Mouse (Mus musculus) hindbrain, embryonic 11.5 days (tissue): ENCODE measurements around the gene Pigl. TPM values are rescaled to one million over a fixed set of nuclear protein-coding genes. Genes with fewer than 3 reads are reported as not detected.
A peak's percentile ranks its signal among the peaks of the same experiment; 100 is the strongest.

ENCODE experiments used
- ATAC-seq: fragments of 200-750 bp; cut with Nextera tagmentation; 2 replicates; pipeline ENCODE4 v1.8.0; 2017; ENCODE audit warnings: mild to moderate bottlenecking, moderate TSS enrichment, moderate library complexity; ENCODE audit not compliant: low FRiP score
- DNase-seq: peaks from one replicate; pipeline ENCODE4 v3.0.0-alpha.2; 2015; ENCODE audit warnings: low spot score
- H3K27ac ChIP-seq: fragments of 300-500 bp; sonication (generic); 2 replicates; pipeline ENCODE4 v1.5.1; 2014; ENCODE audit warnings: mild to moderate bottlenecking, low read depth, low read length
- H3K27me3 ChIP-seq: fragments of 300-500 bp; sonication (generic); 2 replicates; pipeline ENCODE4 v1.6.1; 2014; ENCODE audit warnings: mild to moderate bottlenecking, low read length, moderate library complexity, mixed read lengths; ENCODE audit not compliant: control insufficient read depth, insufficient read depth
- H3K36me3 ChIP-seq: fragments of 300-500 bp; sonication (generic); 2 replicates; pipeline ENCODE4 v1.6.1; 2014; ENCODE audit warnings: mild to moderate bottlenecking, low read length, moderate library complexity, mixed read lengths; ENCODE audit not compliant: control insufficient read depth, insufficient read depth
- H3K4me1 ChIP-seq: fragments of 300-500 bp; sonication (generic); replicated peaks from 2 replicates; pipeline ENCODE4 v1.6.1; 2014; ENCODE audit warnings: low read length, mixed read lengths; ENCODE audit not compliant: control insufficient read depth, insufficient read depth
- H3K4me2 ChIP-seq: fragments of 300-500 bp; sonication (generic); replicated peaks from 2 replicates; pipeline ENCODE4 v1.6.1; 2014; ENCODE audit warnings: mild to moderate bottlenecking, low read depth, low read length
- H3K4me3 ChIP-seq: fragments of 300-500 bp; sonication (generic); 2 replicates; pipeline ENCODE4 v1.5.1; 2014; ENCODE audit warnings: low read depth, low read length
- H3K9ac ChIP-seq: fragments of 300-500 bp; sonication (generic); 2 replicates; pipeline ENCODE4 v1.6.1; 2014; ENCODE audit warnings: low read depth, low read length
- H3K9me3 ChIP-seq: fragments of 300-500 bp; sonication (generic); 2 replicates; pipeline ENCODE4 v1.6.1; 2016; ENCODE audit warnings: low read length; ENCODE audit not compliant: control insufficient read depth
- WGBS: fragments of 180-500 bp; shearing (Covaris S2); extraction: QIAGEN DNeasy Blood & Tissue Kit; methylation state at CpG from one replicate; pipeline ENCODE4 v1.1.7; 2014; 5-methylcytosine and 5-hydroxymethylcytosine counted together
- polyA plus RNA-seq: library from polyadenylated mRNA; unstranded; fragments of >200 nt; fragmentation: Nextera tagmentation; extraction: Ambion mirVana; gene quantifications from 2 replicates; pipeline ENCODE4 v1.2.1, GENCODE M21; 2014

Gene Pigl
- polyA plus RNA-seq, result 13.6 and 13.7 TPM in 2 replicates

DNA sequence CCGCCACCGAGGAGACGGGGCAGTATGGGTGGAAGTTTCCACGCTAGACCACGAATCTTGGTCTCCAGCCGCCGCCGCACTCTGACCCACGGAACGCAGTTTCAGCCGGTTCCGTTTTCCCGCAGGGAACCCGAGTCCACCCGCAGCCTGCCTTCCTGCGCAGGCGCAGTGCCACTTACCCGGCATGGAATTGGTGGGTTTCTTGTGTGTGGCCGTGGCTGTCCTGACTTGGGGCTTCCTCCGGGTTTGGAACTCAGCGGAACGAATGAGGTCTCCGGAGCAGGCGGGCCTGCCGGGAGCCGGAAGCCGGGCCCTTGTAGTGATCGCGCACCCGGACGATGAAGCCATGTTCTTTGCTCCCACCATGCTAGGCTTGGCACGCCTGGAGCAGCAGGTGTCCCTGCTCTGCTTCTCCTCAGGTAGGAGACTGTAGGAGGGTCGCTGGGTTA is at the start of gene Pigl, which contains the start of gene Ncor1:
TSS of gene Pigl (plus strand) at position 185 of the 449 bp plus-strand sequence.
TSS of gene Ncor1 (minus strand) at position 266 of the 449 bp plus-strand sequence.
- WGBS, result 0% methylated on average over 33 of the region's 33 CpGs
- DNase-seq (peak; percentile 86), ATAC-seq (peak; percentile 73)
- Histone ChIP-seq H3K9ac (peak within 1 kb of the TSS; percentile 99), H3K27ac (peak within 1 kb of the TSS; percentile 99), H3K4me2 (peak within 1 kb of the TSS; percentile 80), H3K4me3 (peak within 1 kb of the TSS; percentile 78), H3K4me1 (no peaks in the 10 kb centered on the region), H3K36me3 (no peaks in the 10 kb centered on the region), H3K27me3 (no peaks in the 10 kb centered on the region), H3K9me3 (no peaks in the 10 kb centered on the region)

DNA sequence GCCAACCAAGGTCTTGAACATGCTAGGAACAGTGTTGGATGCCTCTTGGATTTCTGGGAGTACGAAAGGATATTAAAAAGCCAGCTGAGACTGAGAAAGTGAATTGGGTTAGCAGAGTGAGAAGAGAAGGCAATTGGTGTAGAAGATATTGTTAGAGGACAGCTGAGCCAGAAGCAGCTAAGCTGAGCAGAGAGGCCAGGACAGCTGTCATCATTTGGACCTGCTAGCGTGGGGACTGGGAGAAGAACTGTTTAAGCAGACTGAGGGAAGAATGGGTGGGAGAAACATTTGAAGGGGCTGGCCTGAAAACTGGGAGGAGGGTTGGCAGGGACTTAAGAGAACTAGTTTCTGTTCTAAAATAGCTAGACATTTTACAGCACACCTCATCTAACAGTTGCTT is 49.4 kb upstream of the Pigl start:
- ATAC-seq, result no peak
- 92% methylated on average over 2 of the region's 2 CpGs for WGBS
- H3K9me3 ChIP-seq, result no peaks in the 10 kb centered on the region
- no peaks in the 10 kb centered on the region for H3K4me1 ChIP-seq
- no peak overlapping the region for H3K9ac ChIP-seq
- no peak overlapping the region for H3K27ac ChIP-seq
- H3K4me2 ChIP-seq, result no peak overlapping the region
- H3K36me3 ChIP-seq, result no peaks in the 10 kb centered on the region
- no peak for DNase-seq
- H3K27me3 ChIP-seq, result no peaks in the 10 kb centered on the region
- H3K4me3 ChIP-seq, result no peak overlapping the region

DNA sequence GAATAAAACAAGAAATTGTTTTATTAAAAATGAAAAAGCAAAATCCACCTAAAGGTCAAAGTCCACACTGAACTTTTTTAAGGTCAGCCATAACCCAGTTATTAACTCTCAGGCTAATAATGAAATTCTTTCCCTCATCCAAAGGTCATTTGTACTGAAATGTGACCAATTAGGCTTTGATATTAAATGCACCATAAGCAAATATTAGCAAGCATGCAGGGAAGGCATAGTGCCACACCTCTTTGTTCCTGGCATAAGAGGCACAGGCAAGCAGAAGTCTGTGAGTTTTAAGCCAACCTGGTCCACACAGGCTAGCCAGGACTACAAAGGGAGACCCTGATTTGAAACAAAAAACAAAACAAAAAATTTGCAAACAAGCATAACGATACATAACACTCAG is 48.6 kb upstream of the Pigl start:
- 100% methylated on average over 1 of the region's 1 CpGs for whole genome bisulfite sequencing
- no peak overlapping the region for H3K27ac ChIP-seq
- H3K36me3 ChIP-seq, result 0 out of 2 replicates have a peak, but pooled peaks cover under 1% of the 10 kb centered on the region
- H3K27me3 ChIP-seq, result no peaks in the 10 kb centered on the region
- H3K9ac ChIP-seq, result no peak overlapping the region
- no peak overlapping the region for H3K4me3 ChIP-seq
- DNase-seq (no peak), ATAC-seq (no peak)
- H3K4me1 ChIP-seq, result no peaks in the 10 kb centered on the region
- H3K9me3 ChIP-seq, result no peaks in the 10 kb centered on the region
- no peak overlapping the region for H3K4me2 ChIP-seq

DNA sequence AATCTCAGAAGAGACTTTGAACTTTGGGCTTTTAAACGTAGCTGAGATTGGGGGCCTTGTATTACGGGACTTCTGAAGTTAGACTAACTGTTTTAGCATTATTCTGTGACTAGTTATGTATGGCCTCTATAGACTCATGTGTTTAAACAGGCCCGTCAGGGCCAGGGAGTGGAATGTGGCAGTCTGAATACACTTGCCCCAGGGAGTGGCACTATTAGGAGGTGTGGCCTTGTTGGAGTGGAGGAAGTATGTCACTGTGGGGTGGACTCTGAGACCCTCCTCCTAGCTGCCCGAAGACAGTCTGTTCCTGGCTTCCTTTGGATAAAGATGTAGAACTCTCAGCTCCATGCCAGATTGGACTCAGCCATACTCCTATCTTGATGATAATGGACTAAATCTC is 43.2 kb upstream of the Pigl start:
- Histone ChIP-seq H3K27ac (no peak overlapping the region), H3K9ac (no peak overlapping the region), H3K27me3 (no peaks in the 10 kb centered on the region), H3K4me3 (no peak overlapping the region), H3K4me1 (no peaks in the 10 kb centered on the region), H3K36me3 (0 out of 2 replicates have a peak, but pooled peaks cover 2% of the 10 kb centered on the region), H3K9me3 (no peaks in the 10 kb centered on the region), H3K4me2 (no peak overlapping the region)
- WGBS, result 96% methylated on average over 4 of the region's 4 CpGs
- DNase-seq (no peak), ATAC-seq (no peak)

DNA sequence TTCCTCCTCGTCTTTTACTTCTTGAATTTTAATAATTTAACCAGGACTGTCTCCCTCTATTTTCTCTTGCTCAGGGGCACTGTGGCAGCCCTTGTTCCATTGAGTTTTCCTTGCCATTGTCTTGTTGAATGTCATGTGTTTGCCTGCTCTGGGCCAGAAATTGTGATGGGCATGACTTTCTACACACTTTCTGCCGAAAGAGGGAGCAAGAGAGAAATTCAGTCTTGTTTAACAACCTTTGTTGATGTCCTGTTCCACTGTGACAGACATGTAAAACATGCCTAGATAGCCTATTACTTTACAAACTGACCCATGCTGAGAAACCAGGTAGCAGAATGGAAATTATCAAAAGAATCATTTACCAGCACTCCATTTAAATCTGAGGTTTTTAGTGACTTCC is 33.7 kb upstream of the Pigl start:
- DNase-seq, result no peak
- Histone ChIP-seq H3K4me1 (no peaks in the 10 kb centered on the region), H3K27me3 (no peaks in the 10 kb centered on the region), H3K9ac (no peak overlapping the region), H3K9me3 (no peaks in the 10 kb centered on the region), H3K36me3 (0 out of 2 replicates have a peak, but pooled peaks cover 6% of the 10 kb centered on the region), H3K27ac (no peak overlapping the region), H3K4me2 (no peak overlapping the region), H3K4me3 (no peak overlapping the region)
- 79% methylated on average over 2 of the region's 2 CpGs for WGBS
- ATAC-seq, result no peak

DNA sequence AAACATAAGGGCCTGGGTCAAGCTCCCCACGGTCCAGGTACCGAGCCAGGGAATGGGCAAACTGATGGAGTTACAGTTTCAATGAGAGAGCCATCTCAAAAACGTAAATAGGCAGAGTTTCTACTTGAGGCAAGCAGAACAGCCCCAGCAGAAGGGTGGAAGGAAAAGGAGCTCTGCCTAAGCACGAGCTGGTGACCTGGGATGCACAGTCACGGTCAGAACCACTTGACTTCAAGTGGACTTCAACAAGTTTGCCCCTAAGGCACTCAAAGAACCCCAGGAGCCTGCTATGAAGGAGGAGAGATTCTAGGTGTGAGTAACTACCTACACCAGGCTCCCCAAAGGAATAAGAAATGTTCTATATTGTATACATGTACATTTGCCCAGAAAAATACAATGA is 32.0 kb upstream of the Pigl start:
- no peaks in the 10 kb centered on the region for H3K9me3 ChIP-seq
- no peak for DNase-seq
- no peak overlapping the region for H3K27ac ChIP-seq
- 95% methylated on average over 5 of the region's 5 CpGs for WGBS
- H3K4me1 ChIP-seq, result no peaks in the 10 kb centered on the region
- no peak overlapping the region for H3K4me2 ChIP-seq
- no peak for ATAC-seq
- H3K36me3 ChIP-seq, result 0 out of 2 replicates have a peak, but pooled peaks cover 6% of the 10 kb centered on the region
- no peak overlapping the region for H3K9ac ChIP-seq
- no peak overlapping the region for H3K4me3 ChIP-seq
- H3K27me3 ChIP-seq, result no peaks in the 10 kb centered on the region

DNA sequence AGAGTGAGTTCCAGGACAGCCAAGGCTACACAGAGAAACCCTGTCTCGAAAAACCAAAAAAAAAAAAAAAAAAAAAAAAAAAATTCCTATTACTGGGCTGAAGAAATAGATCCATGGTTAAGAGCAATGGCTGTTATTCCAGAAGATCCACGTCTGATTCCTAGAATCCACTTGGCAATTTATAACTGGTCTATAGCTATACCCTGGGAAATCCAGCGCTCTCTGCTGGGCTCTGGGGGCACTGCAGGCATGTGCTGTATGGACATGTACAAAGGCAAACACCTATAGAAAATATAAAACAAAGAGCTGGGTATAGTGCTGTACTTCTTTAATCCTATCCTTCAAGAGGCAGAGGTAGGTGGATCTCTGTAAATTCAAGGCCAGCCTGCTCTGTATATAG is 31.2 kb upstream of the Pigl start:
- H3K4me2 ChIP-seq, result no peak overlapping the region
- no peaks in the 10 kb centered on the region for H3K27me3 ChIP-seq
- ATAC-seq, result no peak
- WGBS, result 93% methylated on average over 2 of the region's 3 CpGs
- H3K4me1 ChIP-seq, result no peaks in the 10 kb centered on the region
- no peak overlapping the region for H3K27ac ChIP-seq
- peak; percentile 30 for DNase-seq
- no peaks in the 10 kb centered on the region for H3K9me3 ChIP-seq
- H3K4me3 ChIP-seq, result no peak overlapping the region
- H3K36me3 ChIP-seq, result 0 out of 2 replicates have a peak, but pooled peaks cover 6% of the 10 kb centered on the region
- no peak overlapping the region for H3K9ac ChIP-seq

DNA sequence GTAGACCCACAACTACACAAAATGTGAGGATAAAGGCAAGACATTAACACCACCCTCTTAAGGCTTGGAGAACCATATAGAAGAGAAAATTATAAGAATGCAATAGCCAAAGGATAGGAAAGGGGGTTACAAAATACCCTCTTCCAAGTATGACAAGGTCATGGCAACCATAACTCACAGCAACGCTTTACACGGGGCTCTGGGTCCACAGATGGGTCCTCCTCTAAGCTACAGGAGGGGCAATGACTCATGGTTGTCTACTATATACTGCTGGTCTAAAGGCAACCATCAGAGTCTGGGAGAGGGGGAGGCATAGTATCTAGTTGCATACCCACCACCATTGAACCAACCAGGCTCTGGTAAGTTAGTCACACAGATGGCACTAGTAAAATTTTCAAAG is 26.0 kb upstream of the Pigl start:
- WGBS, result 98% methylated on average over 2 of the region's 2 CpGs
- H3K36me3 ChIP-seq, result 0 out of 2 replicates have a peak, but pooled peaks cover 7% of the 10 kb centered on the region

DNA sequence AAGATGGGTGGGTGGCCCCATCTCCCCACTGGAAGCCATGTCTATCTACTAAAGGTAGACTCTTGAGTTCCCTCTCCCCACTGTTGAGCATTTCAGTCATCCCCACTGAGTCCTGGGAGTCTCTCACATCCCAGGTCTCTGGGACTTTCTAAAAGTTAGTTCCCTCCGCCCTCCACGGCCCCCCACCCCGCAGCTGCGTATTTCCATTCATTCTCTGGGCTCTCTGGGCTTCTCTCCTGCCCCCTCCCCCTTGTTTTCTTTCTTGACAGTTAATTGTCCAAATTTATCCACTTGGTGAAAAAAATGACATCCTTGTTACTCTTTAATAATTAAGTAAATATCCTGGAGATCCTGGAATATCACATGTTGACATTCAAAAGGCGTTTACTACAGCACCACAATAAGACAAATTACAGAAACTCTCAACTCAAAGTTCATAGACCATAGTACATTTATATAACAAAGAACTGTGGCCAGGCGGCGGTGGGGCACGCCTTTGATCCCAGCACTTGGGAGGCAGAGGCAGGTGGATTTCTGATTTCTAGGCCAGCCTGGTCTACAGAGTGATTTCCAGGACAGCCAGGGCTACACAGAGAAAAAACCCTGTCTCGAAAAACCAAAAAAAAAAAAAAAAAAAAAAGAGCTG is 17.5 kb upstream of the Pigl start:
- 0 out of 2 replicates have a peak, but pooled peaks cover 3% of the 10 kb centered on the region for H3K36me3 ChIP-seq
- 94% methylated on average over 9 of the region's 9 CpGs for WGBS

More for the DNA sequence above, 26.0 kb upstream of the Pigl start:
- H3K4me1 ChIP-seq, result no peaks in the 10 kb centered on the region
- no peaks in the 10 kb centered on the region for H3K9me3 ChIP-seq
- no peaks in the 10 kb centered on the region for H3K27me3 ChIP-seq
- H3K27ac ChIP-seq, result no peak overlapping the region
- H3K4me2 ChIP-seq, result no peak overlapping the region
- no peak for DNase-seq
- no peak overlapping the region for H3K9ac ChIP-seq
- no peak overlapping the region for H3K4me3 ChIP-seq
- no peak for ATAC-seq

More for the DNA sequence above, 17.5 kb upstream of the Pigl start:
- Histone ChIP-seq H3K4me2 (no peak overlapping the region), H3K27me3 (no peaks in the 10 kb centered on the region), H3K4me1 (no peaks in the 10 kb centered on the region), H3K9me3 (no peaks in the 10 kb centered on the region), H3K4me3 (no peak overlapping the region), H3K27ac (no peak overlapping the region), H3K9ac (no peak overlapping the region)
- DNase-seq (no peak), ATAC-seq (no peak)
